Mouse (Mus musculus): ENCODE results near the gene Cyp2b19. TPM values are rescaled to one million over a fixed set of nuclear protein-coding genes. Genes with fewer than 3 reads are reported as not detected.
"Not testable (repeated sequence)": the region's sequence is repeated elsewhere in the genome, so short reads cannot be mapped to it uniquely, and the experiment has no call there.

Cyp2b19 gene
- polyA plus RNA-seq, 1 experiment from 2014 or later: not detected

DNA sequence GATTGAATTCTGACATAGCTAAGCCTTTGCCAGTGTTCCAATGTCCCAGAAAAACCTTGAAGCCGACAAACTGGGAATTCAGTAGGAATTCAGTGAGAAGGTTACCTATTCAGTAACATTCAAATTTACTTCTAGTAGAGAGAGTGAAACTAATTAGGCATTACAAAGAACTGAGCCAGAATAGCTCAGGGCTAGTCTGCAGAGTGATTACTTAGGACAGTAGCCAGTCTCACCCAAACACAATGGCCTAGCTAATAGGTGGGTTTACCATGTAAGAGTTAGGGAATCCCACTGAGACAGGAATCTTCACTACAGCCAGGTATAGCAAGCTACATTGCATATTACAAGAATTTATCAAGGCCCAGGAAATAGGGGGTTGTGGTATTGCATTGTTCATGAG is 29.1 kb downstream of the Cyp2b19 start:
- 35% methylated on average over 1 of the region's 1 CpGs for WGBS
- H3K9ac ChIP-seq (ENCODE audit: low read length); H3K27me3 ChIP-seq (ENCODE audit: control insufficient read depth, insufficient read depth, low read length); H3K4me3 ChIP-seq (ENCODE audit: low read depth, low read length); H3K9me3 ChIP-seq (ENCODE audit: control insufficient read depth, low read length); H3K4me1 ChIP-seq (ENCODE audit: control insufficient read depth, insufficient read depth, low read length); H3K36me3 ChIP-seq (ENCODE audit: control insufficient read depth, insufficient read depth, low read length); DNase-seq (ENCODE audit: low spot score); H3K27ac ChIP-seq (replicated peaks; ENCODE audit: low read depth, low read length); H3K4me2 ChIP-seq (ENCODE audit: low read depth, severe bottlenecking); ATAC-seq (ENCODE audit: insufficient number of reproducible peaks, low FRiP score, low TSS enrichment, low read depth): not testable (repeated sequence)

DNA sequence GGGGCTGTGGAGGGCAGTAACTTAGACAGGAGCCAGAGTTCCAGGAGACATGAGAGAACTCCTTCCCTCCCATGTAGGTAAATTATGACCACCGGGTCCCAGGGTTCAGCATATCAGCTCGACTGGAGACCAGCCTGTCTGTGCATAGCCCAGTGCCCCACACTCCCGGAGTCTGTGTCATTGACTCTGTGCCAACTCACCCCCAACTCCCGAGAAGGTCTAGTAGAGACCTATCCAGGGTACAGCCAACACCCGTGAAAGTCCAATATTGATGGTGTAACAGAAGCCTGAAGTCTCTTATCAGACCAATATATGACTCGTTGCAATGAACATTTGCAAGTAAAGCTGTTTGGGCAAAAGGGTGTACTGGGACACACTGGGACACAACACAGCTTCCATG is 33.0 kb downstream of the Cyp2b19 start:
- no peak overlapping the region for H3K27ac ChIP-seq (replicated peaks; ENCODE audit: low read depth, low read length)
- no peaks in the 10 kb centered on the region for H3K9me3 ChIP-seq (ENCODE audit: control insufficient read depth, low read length)
- no peak overlapping the region for H3K4me3 ChIP-seq (ENCODE audit: low read depth, low read length)
- H3K9ac ChIP-seq (ENCODE audit: low read length): no peak overlapping the region
- ATAC-seq (ENCODE audit: insufficient number of reproducible peaks, low FRiP score, low TSS enrichment, low read depth): no peak
- DNase-seq (ENCODE audit: low spot score): no peak
- 83% methylated on average over 6 of the region's 6 CpGs for WGBS
- H3K4me2 ChIP-seq (ENCODE audit: low read depth, severe bottlenecking): no peak overlapping the region
- no peaks in the 10 kb centered on the region for H3K4me1 ChIP-seq (ENCODE audit: control insufficient read depth, insufficient read depth, low read length)
- H3K36me3 ChIP-seq (ENCODE audit: control insufficient read depth, insufficient read depth, low read length): no peaks in the 10 kb centered on the region
- H3K27me3 ChIP-seq (ENCODE audit: control insufficient read depth, insufficient read depth, low read length): no peaks in the 10 kb centered on the region

GRCm38 (mm10) chr7:26800104-26800503 is 43.2 kb downstream of the Cyp2b19 start:
- H3K27me3 ChIP-seq (ENCODE audit: control insufficient read depth, insufficient read depth, low read length): no peaks in the 10 kb centered on the region
- no peak for DNase-seq (ENCODE audit: low spot score)
- H3K4me1 ChIP-seq (ENCODE audit: control insufficient read depth, insufficient read depth, low read length): no peaks in the 10 kb centered on the region
- H3K36me3 ChIP-seq (ENCODE audit: control insufficient read depth, insufficient read depth, low read length): no peaks in the 10 kb centered on the region
- H3K9me3 ChIP-seq (ENCODE audit: control insufficient read depth, low read length): no peaks in the 10 kb centered on the region
- H3K4me3 ChIP-seq (ENCODE audit: low read depth, low read length): no peak overlapping the region
- H3K4me2 ChIP-seq (ENCODE audit: low read depth, severe bottlenecking): no peak overlapping the region
- ATAC-seq (ENCODE audit: insufficient number of reproducible peaks, low FRiP score, low TSS enrichment, low read depth): no peak
- H3K9ac ChIP-seq (ENCODE audit: low read length): no peak overlapping the region
- H3K27ac ChIP-seq (replicated peaks; ENCODE audit: low read depth, low read length): no peak overlapping the region

DNA sequence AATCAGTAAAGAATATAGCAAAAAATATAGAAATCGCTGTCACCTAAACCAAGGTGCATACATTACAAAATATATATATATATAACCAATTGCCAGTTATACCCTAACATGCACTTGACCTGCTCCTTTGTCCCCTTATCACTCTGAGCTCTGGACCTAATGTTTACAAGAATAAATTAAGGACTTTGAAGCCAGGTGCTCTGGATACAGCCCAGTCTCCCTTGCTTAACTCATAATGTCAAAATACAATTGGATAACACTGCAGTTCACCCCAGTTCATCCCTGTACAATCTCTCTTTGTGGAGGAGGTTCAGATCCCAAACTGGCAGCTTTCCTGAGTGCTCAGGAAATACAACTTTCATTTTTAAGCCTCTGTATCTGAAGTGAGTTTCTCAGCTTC is 44.1 kb downstream of the Cyp2b19 start:
- 92% methylated on average over 1 of the region's 1 CpGs for WGBS
- ATAC-seq (ENCODE audit: insufficient number of reproducible peaks, low FRiP score, low TSS enrichment, low read depth): no peak
- H3K4me2 ChIP-seq (ENCODE audit: low read depth, severe bottlenecking): no peak overlapping the region

GRCm38 (mm10) chr7:26808592-26808991 is 51.6 kb downstream of the Cyp2b19 start, which contains the start of gene Cyp2g1:
Gene Cyp2g1 (plus strand): TSS chr7:26808892.
- Histone ChIP-seq H3K4me2 (ENCODE audit: low read depth, severe bottlenecking) (no peak within 1 kb of the TSS), H3K9me3 (ENCODE audit: control insufficient read depth, low read length) (no peaks in the 10 kb centered on the region), H3K4me3 (ENCODE audit: low read depth, low read length) (no peak within 1 kb of the TSS), H3K36me3 (ENCODE audit: control insufficient read depth, insufficient read depth, low read length) (no peaks in the 10 kb centered on the region), H3K4me1 (ENCODE audit: control insufficient read depth, insufficient read depth, low read length) (no peaks in the 10 kb centered on the region), H3K27ac (replicated peaks; ENCODE audit: low read depth, low read length) (no peak within 1 kb of the TSS), H3K27me3 (ENCODE audit: control insufficient read depth, insufficient read depth, low read length) (no peaks in the 10 kb centered on the region), H3K9ac (ENCODE audit: low read length) (no peak within 1 kb of the TSS)
- DNase-seq (ENCODE audit: low spot score): no peak
- no peak for ATAC-seq (ENCODE audit: insufficient number of reproducible peaks, low FRiP score, low TSS enrichment, low read depth)
- 91% methylated on average over 2 of the region's 2 CpGs for WGBS

More for the DNA sequence above, 44.1 kb downstream of the Cyp2b19 start:
- Histone ChIP-seq H3K4me1 (ENCODE audit: control insufficient read depth, insufficient read depth, low read length) (no peaks in the 10 kb centered on the region), H3K9me3 (ENCODE audit: control insufficient read depth, low read length) (no peaks in the 10 kb centered on the region), H3K27ac (replicated peaks; ENCODE audit: low read depth, low read length) (no peak overlapping the region), H3K9ac (ENCODE audit: low read length) (no peak overlapping the region), H3K27me3 (ENCODE audit: control insufficient read depth, insufficient read depth, low read length) (no peaks in the 10 kb centered on the region), H3K36me3 (ENCODE audit: control insufficient read depth, insufficient read depth, low read length) (no peaks in the 10 kb centered on the region), H3K4me3 (ENCODE audit: low read depth, low read length) (no peak overlapping the region)
- no peak for DNase-seq (ENCODE audit: low spot score)

Other genes starting within 250 kb of the Cyp2b19 start
- gene Nlrp9a, start 222.1 kb upstream of the Cyp2b19 start, polyA plus RNA-seq (2014; fragmentation: Nextera tagmentation; extraction: Ambion mirVana): not detected in 2 replicates
- not detected in 2 replicates for gene Vmn1r185, start 138.7 kb upstream of the Cyp2b19 start, polyA plus RNA-seq (2014; fragmentation: Nextera tagmentation; extraction: Ambion mirVana)
- not detected in 2 replicates for gene Cyp2b23, start 70.7 kb upstream of the Cyp2b19 start, polyA plus RNA-seq (2014; fragmentation: Nextera tagmentation; extraction: Ambion mirVana)
- not detected in 2 replicates for gene Cyp2g1, start 51.8 kb downstream of the Cyp2b19 start, polyA plus RNA-seq (2014; fragmentation: Nextera tagmentation; extraction: Ambion mirVana)
- gene Cyp2a5, start 78.2 kb downstream of the Cyp2b19 start, polyA plus RNA-seq (2014; fragmentation: Nextera tagmentation; extraction: Ambion mirVana): not detected in 2 replicates
- not detected in 2 replicates for gene Cyp2a22, start 182.2 kb downstream of the Cyp2b19 start, polyA plus RNA-seq (2014; fragmentation: Nextera tagmentation; extraction: Ambion mirVana)